Mouse (Mus musculus) liver, embryonic 13.5 days (tissue): ENCODE results near the gene Cdkn3. TPM values are rescaled to one million over a fixed set of nuclear protein-coding genes. Genes with fewer than 3 reads are reported as not detected.

ENCODE experiments used
- ATAC-seq: fragments of 200-750 bp; cut with Nextera tagmentation; 2 replicates; pipeline ENCODE4 v1.8.0; 2017; ENCODE audit warnings: low read depth, mild to moderate bottlenecking, moderate number of reproducible peaks, moderate library complexity
- DNase-seq: peaks from one replicate; pipeline ENCODE4 v3.0.0; 2022
- H3K27ac ChIP-seq: fragments of 300-500 bp; sonication (generic); 2 replicates; pipeline ENCODE4 v1.5.1; 2015; ENCODE audit warnings: moderate library complexity, mild to moderate bottlenecking, inconsistent platforms
- H3K27me3 ChIP-seq: fragments of 300-500 bp; sonication (generic); 2 replicates; pipeline ENCODE4 v1.6.1; 2015; ENCODE audit warnings: mild to moderate bottlenecking, inconsistent platforms
- H3K36me3 ChIP-seq: fragments of 300-500 bp; sonication (generic); 2 replicates; pipeline ENCODE4 v1.6.1; 2015; ENCODE audit warnings: mild to moderate bottlenecking, inconsistent platforms
- H3K4me1 ChIP-seq: fragments of 300-500 bp; sonication (generic); replicated peaks from 2 replicates; pipeline ENCODE4 v1.6.1; 2015; ENCODE audit warnings: inconsistent platforms
- H3K4me2 ChIP-seq: fragments of 300-500 bp; sonication (generic); 2 replicates; pipeline ENCODE4 v1.6.1; 2015; ENCODE audit warnings: inconsistent platforms, mild to moderate bottlenecking, moderate library complexity
- H3K4me3 ChIP-seq: fragments of 300-500 bp; sonication (generic); replicated peaks from 2 replicates; pipeline ENCODE4 v1.5.1; 2015; ENCODE audit warnings: mild to moderate bottlenecking, inconsistent platforms
- H3K9ac ChIP-seq: fragments of 300-500 bp; sonication (generic); 2 replicates; pipeline ENCODE4 v1.6.1; 2015; ENCODE audit warnings: mild to moderate bottlenecking, inconsistent platforms
- H3K9me3 ChIP-seq: fragments of 300-500 bp; sonication (generic); replicated peaks from 2 replicates; pipeline ENCODE4 v1.6.1; 2016; ENCODE audit warnings: inconsistent platforms
- WGBS: fragments of 180-500 bp; shearing (Covaris S2); methylation state at CpG from one replicate; pipeline ENCODE4 v1.1.7; 2015; ENCODE audit not compliant: insufficient replicate concordance; 5-methylcytosine and 5-hydroxymethylcytosine counted together
- polyA plus RNA-seq: library from polyadenylated mRNA; unstranded; fragments of >200 nt; fragmentation: Nextera tagmentation; extraction: Ambion mirVana; gene quantifications from 2 replicates; pipeline ENCODE4 v1.2.1, GENCODE M21; 2015

The Cdkn3 gene
- polyA plus RNA-seq, 1 experiment from 2014 or later = 114 TPM

DNA sequence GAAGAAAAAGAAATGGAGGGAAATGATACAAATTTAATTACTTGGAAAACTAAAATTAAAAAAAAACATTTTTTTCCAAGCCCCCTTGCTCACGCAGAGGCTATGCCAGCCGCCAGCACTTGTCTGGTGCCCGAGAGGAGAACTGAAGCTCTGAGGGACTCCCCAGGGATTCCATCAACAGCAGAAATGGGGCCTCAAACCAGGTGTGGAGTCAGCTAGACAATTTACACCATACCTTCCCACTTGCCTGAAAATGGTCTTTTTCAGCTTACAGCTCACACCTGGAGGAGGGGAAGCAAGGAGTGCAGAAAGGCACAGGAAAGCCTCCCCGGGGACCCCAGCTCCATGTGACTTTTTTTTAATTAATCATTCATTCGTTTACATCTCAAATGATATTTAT is 24.9 kb downstream of the Cdkn3 start:
- no peaks in the 10 kb centered on the region for H3K9me3 ChIP-seq
- no peak overlapping the region for H3K9ac ChIP-seq
- WGBS = 85% methylated on average over 5 of the region's 5 CpGs
- no peak for DNase-seq
- no peak overlapping the region for H3K4me2 ChIP-seq
- no peaks in the 10 kb centered on the region for H3K27me3 ChIP-seq
- no peak overlapping the region for H3K27ac ChIP-seq
- ATAC-seq = no peak
- H3K4me3 ChIP-seq = no peak overlapping the region
- peaks cover 40% of the 10 kb centered on the region for H3K36me3 ChIP-seq
- peaks cover 44% of the 10 kb centered on the region for H3K4me1 ChIP-seq

GRCm38 (mm10) chr14:46787454-46787786 is 27.1 kb downstream of the Cdkn3 start:
- DNase-seq = no peak

DNA sequence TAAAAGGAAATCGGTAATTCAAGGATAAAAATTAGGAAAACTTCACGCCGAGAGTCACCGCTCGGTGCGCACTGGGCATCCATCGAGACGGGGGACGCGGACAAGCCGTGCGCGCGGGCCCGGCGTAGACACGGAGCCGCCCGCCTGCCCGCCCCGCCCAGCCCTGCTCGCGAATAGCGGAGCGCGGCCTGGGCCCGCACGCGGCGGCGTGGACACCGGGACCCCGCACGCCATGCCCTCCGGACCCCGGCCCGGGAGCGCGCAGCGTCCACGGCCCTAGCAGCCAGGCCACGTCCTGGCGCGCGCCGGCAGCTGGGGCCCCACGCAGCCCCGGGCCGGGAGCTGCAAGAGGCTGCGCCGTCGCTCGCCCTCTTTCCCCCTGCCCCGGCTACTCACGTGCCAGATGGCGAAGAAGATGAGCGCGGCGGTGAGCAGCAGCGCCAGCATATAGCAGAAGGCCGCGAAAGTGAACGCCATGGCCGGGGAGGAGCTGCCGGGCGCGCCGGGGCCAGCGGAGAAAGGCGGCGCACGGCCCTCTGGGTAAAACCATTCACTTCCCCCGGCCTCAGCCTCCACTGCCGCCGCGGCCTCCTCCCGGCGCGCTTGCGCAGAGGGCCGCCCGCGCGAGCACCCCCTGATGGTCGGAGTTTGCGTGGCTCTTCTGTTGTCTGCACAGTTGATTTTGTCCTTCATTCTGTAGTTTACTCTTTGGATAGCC is 27.6 kb downstream of the Cdkn3 start, which contains the start of gene Cnih1:
Gene Cnih1, minus strand, starts transcription at position 625 of the 718 bp plus-strand sequence.
- Histone ChIP-seq H3K27me3 (no peaks in the 10 kb centered on the region), H3K9me3 (no peaks in the 10 kb centered on the region), H3K4me3 (peak within 1 kb of the TSS; percentile 86), H3K36me3 (peaks cover 16% of the 10 kb centered on the region), H3K27ac (peak within 1 kb of the TSS; percentile 95), H3K9ac (peak within 1 kb of the TSS; percentile 93), H3K4me1 (peaks cover 52% of the 10 kb centered on the region), H3K4me2 (peak within 1 kb of the TSS; percentile 79)
- peak; percentile 97 for ATAC-seq
- under 1% methylated on average over 86 of the region's 86 CpGs for WGBS
- peak; percentile 83 for DNase-seq

More at GRCm38 (mm10) chr14:46787454-46787786, 27.1 kb downstream of the Cdkn3 start:
- under 1% methylated on average over 11 of the region's 11 CpGs for WGBS
- Histone ChIP-seq H3K27ac (peak overlapping the region; percentile 95), H3K4me3 (peak overlapping the region; percentile 86), H3K9me3 (no peaks in the 10 kb centered on the region), H3K4me2 (peak overlapping the region; percentile 79), H3K4me1 (peaks cover 52% of the 10 kb centered on the region), H3K36me3 (peaks cover 21% of the 10 kb centered on the region), H3K27me3 (no peaks in the 10 kb centered on the region), H3K9ac (peak overlapping the region; percentile 93)
- ATAC-seq = no peak

- peak overlapping the region; percentile 20; the same call in 1 of the 2 replicates for H3K9ac ChIP-seq
- WGBS = 8% methylated on average over 8 of the region's 8 CpGs
- H3K4me1 ChIP-seq = peaks cover 52% of the 10 kb centered on the region
- H3K4me2 ChIP-seq = peak overlapping the region; percentile 79
- peak overlapping the region; percentile 86 for H3K4me3 ChIP-seq
- no peaks in the 10 kb centered on the region for H3K27me3 ChIP-seq
- peak overlapping the region; percentile 51; the same call in 1 of the 2 replicates for H3K27ac ChIP-seq
- H3K9me3 ChIP-seq = no peaks in the 10 kb centered on the region
- DNase-seq = no peak
- peaks cover 11% of the 10 kb centered on the region for H3K36me3 ChIP-seq
- no peak for ATAC-seq
These were observed 28.2 kb downstream of the Cdkn3 start for GRCm38 (mm10) chr14:46788505-46788901.

- Histone ChIP-seq H3K4me1 (peaks cover 46% of the 10 kb centered on the region), H3K4me2 (0 out of 2 replicates have a peak overlapping the region, but pooled peaks have one; percentile 19)
These were observed 30.0 kb downstream of the Cdkn3 start for GRCm38 (mm10) chr14:46790303-46790702.

DNA sequence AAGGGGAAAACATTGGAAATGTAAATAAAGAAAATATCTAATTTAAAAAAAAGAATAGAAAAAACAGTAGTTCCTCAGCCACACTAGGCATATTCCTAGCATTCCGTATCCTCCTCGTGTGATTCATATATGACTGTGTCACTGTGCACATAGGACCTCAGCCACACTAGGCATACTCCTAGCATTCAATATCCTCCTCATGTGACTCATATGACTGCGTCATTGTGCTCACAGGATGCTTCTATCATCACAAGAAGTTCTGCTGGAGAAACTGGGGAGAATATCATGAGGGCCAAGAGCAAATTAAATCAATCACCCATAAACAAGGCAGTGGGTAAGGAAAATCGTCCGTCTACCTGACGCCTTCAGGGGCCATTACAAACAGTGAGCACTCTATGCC is 30.4 kb downstream of the Cdkn3 start:
- H3K4me2 ChIP-seq = no peak overlapping the region
- H3K9me3 ChIP-seq = no peaks in the 10 kb centered on the region
- no peak overlapping the region for H3K4me3 ChIP-seq
- no peaks in the 10 kb centered on the region for H3K36me3 ChIP-seq
- DNase-seq (no peak), ATAC-seq (no peak)
- no peak overlapping the region for H3K9ac ChIP-seq
- H3K27ac ChIP-seq = no peak overlapping the region
- H3K4me1 ChIP-seq = peaks cover 44% of the 10 kb centered on the region
- WGBS = 82% methylated on average over 6 of the region's 6 CpGs
- no peaks in the 10 kb centered on the region for H3K27me3 ChIP-seq

More at GRCm38 (mm10) chr14:46790303-46790702, 30.0 kb downstream of the Cdkn3 start:
- Histone ChIP-seq H3K27ac (no peak overlapping the region), H3K36me3 (no peaks in the 10 kb centered on the region), H3K4me3 (no peak overlapping the region), H3K9me3 (no peaks in the 10 kb centered on the region), H3K27me3 (no peaks in the 10 kb centered on the region), H3K9ac (no peak overlapping the region)
- WGBS = 54% methylated on average over 4 of the region's 4 CpGs
- ATAC-seq = no peak
- DNase-seq = peak; percentile 32

- Histone ChIP-seq H3K36me3 (peaks cover 2% of the 10 kb centered on the region; the same call in 1 of the 2 replicates), H3K4me3 (no peak overlapping the region), H3K9me3 (no peaks in the 10 kb centered on the region), H3K27ac (no peak overlapping the region), H3K4me1 (peaks cover 21% of the 10 kb centered on the region), H3K4me2 (no peak overlapping the region), H3K9ac (no peak overlapping the region), H3K27me3 (no peaks in the 10 kb centered on the region)
- ATAC-seq = no peak
- WGBS = 62% methylated on average over 5 of the region's 5 CpGs
- no peak for DNase-seq
These were observed 33.8 kb downstream of the Cdkn3 start for GRCm38 (mm10) chr14:46794157-46794556.

DNA sequence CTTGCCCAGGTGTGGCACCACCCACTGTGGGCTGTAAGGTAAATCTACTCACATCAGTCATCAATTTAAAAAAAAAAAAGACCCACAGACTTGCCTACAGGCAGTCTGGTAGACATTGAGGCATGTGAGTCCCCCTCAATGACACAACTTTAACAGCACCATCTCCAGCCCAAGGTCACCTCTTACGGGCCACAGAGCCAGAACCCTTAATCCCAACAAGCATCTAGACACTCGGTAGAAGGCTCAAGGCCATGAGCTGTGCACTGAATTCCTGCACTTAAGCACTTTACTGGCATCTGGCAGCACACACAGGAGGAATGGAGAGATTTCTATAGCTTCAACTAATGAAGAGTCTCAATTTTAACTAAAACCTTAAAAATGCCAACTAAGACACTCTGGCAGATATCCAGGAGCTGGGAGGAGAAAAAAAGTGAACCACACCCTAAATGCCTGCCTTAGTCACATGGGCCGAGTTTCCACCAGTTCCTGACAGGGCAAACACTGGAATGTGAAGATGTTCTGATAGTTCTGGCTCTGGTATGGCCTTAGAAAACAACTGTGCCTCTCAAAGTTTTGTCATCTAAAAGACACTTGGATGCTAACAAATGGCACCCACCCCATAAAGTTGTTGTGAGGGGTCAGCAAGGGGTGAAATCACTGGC is 40.5 kb downstream of the Cdkn3 start:
- WGBS = 68% methylated on average over 3 of the region's 3 CpGs
- H3K9ac ChIP-seq = no peak overlapping the region
- H3K9me3 ChIP-seq = no peaks in the 10 kb centered on the region
- no peaks in the 10 kb centered on the region for H3K27me3 ChIP-seq
- H3K4me1 ChIP-seq = peaks cover 10% of the 10 kb centered on the region
- DNase-seq (no peak), ATAC-seq (no peak)
- no peak overlapping the region for H3K27ac ChIP-seq
- H3K4me2 ChIP-seq = no peak overlapping the region
- H3K36me3 ChIP-seq = peaks cover 15% of the 10 kb centered on the region
- no peak overlapping the region for H3K4me3 ChIP-seq

GRCm38 (mm10) chr14:46803259-46803658 is 42.9 kb downstream of the Cdkn3 start:
- peaks cover 15% of the 10 kb centered on the region for H3K36me3 ChIP-seq
- no peaks in the 10 kb centered on the region for H3K27me3 ChIP-seq
- H3K4me2 ChIP-seq = no peak overlapping the region
- 79% methylated on average over 4 of the region's 4 CpGs for WGBS
- peaks cover 10% of the 10 kb centered on the region for H3K4me1 ChIP-seq
- no peak overlapping the region for H3K27ac ChIP-seq
- no peak for DNase-seq
- no peaks in the 10 kb centered on the region for H3K9me3 ChIP-seq
- no peak for ATAC-seq
- H3K4me3 ChIP-seq = no peak overlapping the region
- no peak overlapping the region for H3K9ac ChIP-seq

DNA sequence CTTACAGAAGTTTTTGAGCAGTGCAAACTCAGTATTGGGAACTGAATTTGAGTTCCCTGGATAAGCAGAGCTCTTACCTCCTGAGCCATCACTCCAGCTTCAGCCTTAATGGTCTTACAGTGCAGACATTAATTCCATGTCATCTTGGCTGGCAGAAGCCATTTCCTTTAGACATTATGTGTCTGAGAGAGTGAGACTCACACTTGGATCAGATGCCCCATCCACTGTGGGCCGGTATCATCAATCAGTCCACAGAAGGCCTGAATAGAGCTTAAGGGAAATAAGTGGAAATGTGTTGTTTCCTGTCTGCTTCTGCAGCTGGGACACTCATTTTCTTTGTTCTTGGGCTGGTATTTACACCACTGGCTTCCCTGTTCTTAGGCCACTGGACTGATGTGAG is 43.5 kb downstream of the Cdkn3 start:
- H3K36me3 ChIP-seq = peaks cover 15% of the 10 kb centered on the region
- no peaks in the 10 kb centered on the region for H3K9me3 ChIP-seq
- DNase-seq (no peak), ATAC-seq (no peak)
- no peak overlapping the region for H3K9ac ChIP-seq
- peaks cover 10% of the 10 kb centered on the region for H3K4me1 ChIP-seq
- no peak overlapping the region for H3K4me3 ChIP-seq
- no peak overlapping the region for H3K27ac ChIP-seq
- WGBS = 44% methylated on average over 1 of the region's 1 CpGs
- no peaks in the 10 kb centered on the region for H3K27me3 ChIP-seq
- H3K4me2 ChIP-seq = no peak overlapping the region

GRCm38 (mm10) chr14:46806186-46806585 is 45.8 kb downstream of the Cdkn3 start:
- Histone ChIP-seq H3K36me3 (peaks cover 24% of the 10 kb centered on the region), H3K27me3 (no peaks in the 10 kb centered on the region), H3K9ac (no peak overlapping the region), H3K9me3 (no peaks in the 10 kb centered on the region), H3K4me3 (no peak overlapping the region), H3K27ac (no peak overlapping the region), H3K4me2 (no peak overlapping the region), H3K4me1 (peaks cover 2% of the 10 kb centered on the region)
- no peak for DNase-seq
- WGBS = 73% methylated on average over 5 of the region's 5 CpGs
- ATAC-seq = no peak
